Mouse (Mus musculus) c-Kit-positive CD71-negative TER-119-negative erythroid progenitor cells, embryonic 14.5 days (primary cell): ENCODE measurements around the gene Olfr1337.
"Not testable (repeated sequence)": the region's sequence is repeated elsewhere in the genome, so short reads cannot be mapped to it uniquely, and the experiment has no call there.

ENCODE experiments used
- DNase-seq: peaks from one replicate; pipeline ENCODE4 v3.0.0-alpha.2; 2013; ENCODE audit warnings: low read depth

Olfr1337 gene

DNA sequence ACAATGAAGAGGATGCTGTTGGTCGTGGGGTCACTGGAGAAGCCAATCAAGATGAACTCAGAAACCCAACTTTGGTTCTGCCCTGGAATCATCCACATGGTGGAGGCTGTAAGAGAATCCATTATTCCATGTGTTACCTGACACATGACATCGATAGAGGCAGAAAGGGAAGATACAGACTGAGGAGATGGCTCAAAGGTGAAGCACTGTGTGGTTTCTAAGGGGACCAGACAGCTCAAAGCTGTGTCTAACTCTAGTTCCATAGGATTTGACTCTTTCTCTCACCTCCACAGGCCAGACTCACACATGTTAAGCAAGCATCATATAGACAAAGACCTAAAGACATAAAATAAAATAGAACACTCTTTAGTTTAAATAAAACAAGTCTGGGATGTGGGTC is at the start of gene Olfr1337:
Olfr1337 (minus strand) TSS at position 101 of the 400 bp plus-strand sequence.
- DNase-seq = no peak

DNA sequence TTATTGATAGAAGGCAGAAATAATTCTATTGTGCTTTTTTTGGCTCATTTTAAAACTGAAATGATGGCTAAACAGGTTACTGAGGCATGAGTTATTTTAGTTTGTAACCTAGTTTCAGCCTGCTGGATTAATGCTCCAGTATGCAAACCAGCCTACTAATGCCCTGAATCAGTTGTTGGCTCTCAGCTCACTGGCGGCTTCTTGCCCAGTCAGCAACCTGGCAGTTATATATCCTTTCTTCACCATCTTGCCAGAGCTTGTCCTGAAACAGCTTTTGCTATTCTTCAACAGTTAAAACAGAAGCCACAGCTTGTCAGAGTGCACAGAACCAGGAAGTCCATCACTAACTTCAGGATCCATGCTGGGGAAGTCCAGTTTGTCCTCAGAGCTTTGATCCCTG is 36.5 kb upstream of the Olfr1337 start:
- DNase-seq = no peak

DNA sequence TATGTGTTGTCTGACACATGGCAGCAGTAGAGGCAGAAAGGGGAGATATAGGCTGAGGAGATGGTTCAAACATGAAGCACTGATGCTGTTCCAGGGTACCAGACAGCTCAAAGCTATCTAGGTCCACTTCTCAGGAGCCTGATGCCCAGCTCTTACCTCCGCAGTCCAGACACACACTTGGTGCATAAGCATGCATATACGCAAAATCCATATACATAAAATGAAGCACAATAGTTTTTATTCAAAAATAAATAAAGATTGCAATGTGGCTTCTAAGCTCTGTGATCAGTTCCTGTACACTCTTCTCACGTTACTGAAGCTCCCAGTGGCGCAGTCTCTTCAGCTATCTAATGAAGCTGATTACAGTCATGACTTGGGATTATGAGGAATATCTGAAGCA is 27.5 kb upstream of the Olfr1337 start, which contains the start of gene Olfr1335:
Olfr1335 (minus strand) TSS at position 101 of the 400 bp plus-strand sequence.
- no peak for DNase-seq

DNA sequence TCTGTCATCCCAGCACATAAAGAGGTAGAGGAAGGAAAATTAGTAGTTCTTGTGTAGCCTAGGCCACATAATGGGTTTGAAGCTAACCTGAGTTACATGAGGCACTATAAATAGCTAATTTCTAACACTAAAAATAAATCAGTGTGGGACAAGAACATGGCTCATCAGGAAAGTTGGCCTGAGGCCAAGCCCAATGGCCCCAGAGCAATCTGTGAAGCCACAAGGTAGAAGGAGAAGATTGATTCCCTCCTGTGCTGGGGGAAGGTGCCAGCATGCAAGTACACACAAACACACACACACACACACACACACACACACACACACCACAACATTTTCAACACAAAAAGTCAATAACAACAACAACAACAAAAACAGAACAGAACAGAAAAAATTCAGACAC is 10.4 kb upstream of the Olfr1337 start:
- DNase-seq = not testable (repeated sequence)

DNA sequence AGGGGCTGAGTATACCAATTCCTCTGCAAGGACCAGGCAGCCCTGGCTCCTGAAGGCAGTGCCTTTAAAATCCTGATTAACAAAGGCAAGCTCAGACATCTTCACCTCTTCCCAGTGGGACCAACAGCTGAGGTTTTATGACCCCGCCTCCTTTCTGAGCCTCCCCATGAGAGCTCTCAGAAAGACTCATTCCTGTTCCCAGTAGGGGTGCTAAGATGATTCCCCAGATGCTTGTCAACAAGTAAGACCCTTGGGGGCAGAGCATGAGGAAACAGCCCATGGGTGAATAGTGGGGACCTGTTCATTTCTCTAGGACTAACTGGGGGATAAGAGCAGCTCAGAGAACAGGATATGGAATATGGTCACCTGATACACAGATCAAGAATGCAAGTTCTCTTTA is 23.7 kb downstream of the Olfr1337 start, which contains the start of gene Olfr1338:
Olfr1338 (minus strand) TSS at position 101 of the 400 bp plus-strand sequence.
- no peak for DNase-seq

DNA sequence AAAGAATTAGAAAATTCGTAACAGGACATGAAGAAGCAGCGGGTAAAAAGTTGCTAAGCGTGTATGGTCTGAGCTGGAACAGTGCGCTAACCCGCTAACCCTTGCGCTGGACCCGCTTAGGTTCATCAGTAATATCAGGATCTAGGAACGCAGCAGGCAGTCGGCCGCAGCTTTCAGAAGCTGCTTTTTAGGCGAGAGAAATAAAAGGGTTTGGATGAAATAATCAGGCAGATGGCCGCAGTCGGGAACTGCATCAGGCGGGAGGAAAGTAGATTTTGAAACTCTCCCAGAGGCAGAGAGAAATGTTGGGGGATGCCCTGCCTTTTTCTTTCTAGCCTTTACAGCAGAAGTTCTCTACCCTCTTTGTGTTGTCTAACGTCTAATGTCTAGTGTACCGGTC is 40.5 kb downstream of the Olfr1337 start:
- no peak for DNase-seq

DNA sequence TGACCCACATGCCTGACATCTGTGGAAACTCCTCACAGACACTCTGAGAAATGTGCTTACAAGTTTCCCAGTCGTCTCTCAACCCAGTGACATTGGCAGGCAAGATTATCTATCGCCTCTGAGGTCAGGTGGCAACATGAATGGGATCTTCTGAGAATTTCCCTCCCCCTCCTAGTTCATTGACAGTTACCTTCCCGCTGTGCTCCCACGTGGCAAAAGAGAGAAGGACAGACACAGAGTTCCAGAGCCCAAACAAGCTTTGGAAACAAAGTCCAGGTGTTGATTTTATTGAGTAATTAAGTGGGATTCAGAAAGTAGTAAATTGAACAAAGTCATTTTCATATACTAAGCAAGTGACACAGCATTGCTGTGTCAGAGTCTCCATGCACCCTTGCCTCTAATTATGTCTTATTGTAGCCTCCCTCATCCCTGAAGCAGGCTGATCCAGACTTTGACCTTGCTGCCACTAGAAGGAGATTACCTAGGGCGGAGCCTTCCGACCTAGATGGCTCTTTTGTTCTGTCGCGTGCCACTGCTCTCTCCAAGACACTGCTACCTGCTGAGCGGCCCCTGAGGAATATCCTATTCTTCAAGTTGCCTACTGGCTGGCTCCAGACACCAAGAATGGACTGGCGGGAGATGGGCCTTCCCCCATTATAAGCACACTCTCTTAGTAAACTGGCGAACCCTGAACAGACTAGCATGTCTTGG is 41.2 kb downstream of the Olfr1337 start:
- no peak for DNase-seq

DNA sequence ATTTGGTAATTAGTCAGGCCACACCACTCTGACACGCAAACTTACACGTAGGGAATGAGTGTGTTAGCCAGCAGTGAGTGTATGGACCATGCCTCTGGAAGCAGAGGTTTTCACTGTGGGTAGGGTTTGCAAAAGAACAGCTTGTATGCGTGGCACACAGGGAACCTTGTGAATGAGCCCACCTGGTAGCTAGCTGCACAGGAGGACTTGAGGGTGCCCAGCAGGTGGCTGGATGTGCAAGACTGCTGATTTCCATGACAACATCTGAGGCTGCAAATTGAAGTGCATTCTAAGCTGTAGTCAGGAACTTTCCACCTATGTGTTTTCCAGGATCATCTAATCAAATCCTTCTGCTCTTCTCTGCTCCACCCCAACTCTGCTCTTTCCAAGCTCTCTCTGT is 42.8 kb downstream of the Olfr1337 start:
- no peak for DNase-seq

DNA sequence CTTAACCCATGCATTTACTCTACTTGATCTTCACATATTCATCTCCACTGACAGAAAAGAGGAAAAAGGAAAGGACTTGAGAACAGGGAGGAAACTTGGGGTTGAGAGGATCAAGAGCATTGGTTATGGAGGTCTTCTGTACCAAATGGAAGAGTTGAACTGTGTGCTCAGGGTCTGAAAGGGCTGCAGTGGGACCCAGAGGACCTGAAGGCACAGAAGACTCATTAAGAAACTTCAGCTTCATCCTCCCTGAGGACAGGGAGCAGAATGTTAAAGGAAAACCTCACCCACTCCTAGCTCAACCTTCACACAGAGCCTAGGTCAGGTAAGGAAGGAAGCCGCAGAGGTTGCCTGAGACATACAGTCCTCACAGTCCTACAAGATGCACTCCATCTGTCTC is 50.5 kb downstream of the Olfr1337 start, which contains the start of gene Olfr1339:
Olfr1339 (plus strand) TSS at position 301 of the 400 bp plus-strand sequence.
- no peak for DNase-seq
